Mouse (Mus musculus) thymus, postnatal 10 days (tissue): ENCODE results near the gene P2rx7.
"Not testable (repeated sequence)": the region's sequence is repeated elsewhere in the genome, so short reads cannot be mapped to it uniquely, and the experiment has no call there.

Source experiments
- DNase-seq, 2 experiments: peaks; one replicate each; pipeline ENCODE4 v3.0.0; 2021; ENCODE audit warnings: low spot score in 2 of 2

Gene P2rx7

DNA sequence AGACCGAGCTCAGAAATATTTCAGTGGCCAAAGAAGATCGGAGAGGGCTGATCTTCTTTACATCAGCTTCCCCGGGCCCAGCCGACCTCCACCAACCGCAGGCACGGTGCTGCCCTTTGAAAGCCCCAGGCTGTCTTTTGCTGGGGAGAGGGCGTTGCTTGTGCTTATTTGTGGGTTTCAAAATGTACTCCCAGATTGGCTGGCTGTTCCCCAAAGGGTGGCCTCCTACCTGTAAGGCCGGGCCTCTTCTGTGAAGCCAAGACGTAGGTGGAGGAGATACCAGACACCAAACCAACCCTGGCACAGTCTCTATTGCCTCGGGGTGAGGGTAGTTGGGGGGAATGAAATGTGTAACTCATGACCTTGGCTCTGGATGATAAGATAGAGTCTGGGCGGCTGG, 2.3 kb downstream of the P2rx7 start:
- DNase-seq = no peak

DNA sequence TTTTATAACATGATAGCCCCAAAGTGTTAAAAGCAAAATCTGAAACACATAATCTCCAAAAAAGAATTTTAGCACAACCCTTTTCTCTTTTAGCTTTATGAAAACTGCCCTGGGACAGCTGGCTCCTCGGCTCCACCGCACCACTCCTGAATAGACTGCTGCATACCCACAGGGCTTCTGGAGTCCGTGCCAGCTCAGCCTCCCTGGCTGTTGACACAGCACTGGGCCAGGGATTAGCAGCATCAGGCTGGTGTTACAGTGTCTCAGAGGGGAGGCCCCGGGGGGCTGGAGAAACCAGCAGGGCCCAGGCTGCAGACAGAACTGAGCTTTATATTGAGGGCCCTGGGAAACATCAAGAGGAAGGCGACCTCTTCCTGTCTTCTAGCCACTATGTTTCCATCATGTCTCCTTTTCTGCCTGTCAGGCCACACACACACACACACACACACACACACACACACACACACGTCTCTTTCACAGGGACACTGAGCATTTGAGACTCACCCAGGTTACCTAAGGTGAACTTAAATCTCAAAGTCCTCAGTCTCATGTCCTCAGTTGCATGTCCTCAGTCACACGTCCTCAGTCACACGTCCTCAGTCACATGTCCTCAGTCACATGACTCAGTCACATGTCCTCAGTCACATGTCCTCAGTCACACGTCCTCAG, 3.7 kb downstream of the P2rx7 start:
- DNase-seq = no peak

DNA sequence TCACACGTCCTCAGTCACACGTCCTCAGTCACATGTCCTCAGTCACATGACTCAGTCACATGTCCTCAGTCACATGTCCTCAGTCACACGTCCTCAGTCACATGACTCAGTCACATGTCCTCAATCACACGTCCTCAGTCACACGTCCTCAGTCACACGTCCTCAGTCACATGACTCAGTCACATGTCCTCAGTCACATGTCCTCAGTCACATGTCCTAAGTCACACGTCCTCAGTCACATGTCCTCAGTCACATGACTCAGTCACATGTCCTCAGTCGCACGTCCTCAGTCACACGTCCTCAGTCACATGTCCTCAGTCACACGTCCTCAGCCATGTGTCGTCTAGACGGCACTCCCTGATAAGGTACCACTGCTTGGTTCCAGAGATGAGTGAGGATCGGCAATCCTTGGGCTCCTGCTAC, 4.3 kb downstream of the P2rx7 start:
- not testable (repeated sequence) for DNase-seq

DNA sequence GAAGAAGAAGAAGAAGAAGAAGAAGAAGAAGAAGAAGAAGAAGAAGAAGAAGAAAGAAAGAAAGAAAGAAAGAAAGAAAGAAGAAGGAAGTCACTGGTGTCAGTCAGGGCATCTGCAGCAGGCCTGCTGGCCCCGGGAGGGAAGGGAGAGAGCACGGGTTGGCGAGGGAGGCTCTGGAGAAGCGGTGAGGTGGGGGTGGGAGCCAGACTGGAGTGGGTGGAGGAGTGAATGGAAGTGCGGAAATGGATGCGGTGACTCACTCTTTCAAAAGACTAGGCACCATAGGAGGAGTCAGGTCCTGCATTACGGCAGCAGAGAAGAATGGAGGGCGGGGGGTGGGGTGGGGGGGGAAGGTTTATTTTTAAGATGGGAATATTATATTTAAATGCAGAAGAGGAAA, 5.6 kb downstream of the P2rx7 start:
- DNase-seq = no peak

DNA sequence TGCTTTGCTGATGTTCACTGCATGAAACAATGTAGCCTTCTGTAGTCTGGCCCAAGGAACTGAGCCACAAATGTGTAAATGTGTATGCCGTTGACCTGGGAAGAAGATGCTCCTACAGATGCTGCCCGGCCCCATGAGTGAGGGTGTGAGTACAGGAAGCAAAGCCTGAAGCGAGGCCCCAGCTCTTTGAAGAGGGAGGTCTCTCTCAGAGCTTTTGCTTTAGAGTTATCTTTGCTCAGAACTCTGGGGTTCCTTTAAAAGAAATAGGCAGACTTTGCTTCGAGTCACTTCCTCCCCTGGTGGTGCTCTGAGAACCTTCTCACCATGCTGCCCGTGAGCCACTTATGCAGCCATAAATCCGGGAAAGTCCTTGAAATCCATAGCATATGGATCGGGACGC, 6.4 kb downstream of the P2rx7 start:
- peak; percentile 39 to 42 for DNase-seq

DNA sequence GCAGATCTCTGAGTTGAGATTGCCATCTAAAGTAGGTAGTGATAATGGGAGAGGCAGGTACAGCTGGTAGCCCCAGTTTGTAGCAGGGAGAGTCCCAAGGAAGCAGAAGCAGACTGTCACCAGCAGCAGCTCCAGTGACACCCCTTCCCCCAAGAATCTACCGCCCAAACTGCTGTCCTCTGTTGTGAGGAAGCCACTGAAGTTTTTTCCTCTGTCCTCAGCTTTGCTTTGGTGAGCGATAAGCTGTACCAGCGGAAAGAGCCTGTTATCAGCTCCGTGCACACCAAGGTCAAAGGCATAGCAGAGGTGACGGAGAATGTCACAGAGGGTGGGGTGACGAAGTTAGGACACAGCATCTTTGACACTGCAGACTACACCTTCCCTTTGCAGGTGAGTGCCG, 8.8 kb downstream of the P2rx7 start:
- no peak for DNase-seq

DNA sequence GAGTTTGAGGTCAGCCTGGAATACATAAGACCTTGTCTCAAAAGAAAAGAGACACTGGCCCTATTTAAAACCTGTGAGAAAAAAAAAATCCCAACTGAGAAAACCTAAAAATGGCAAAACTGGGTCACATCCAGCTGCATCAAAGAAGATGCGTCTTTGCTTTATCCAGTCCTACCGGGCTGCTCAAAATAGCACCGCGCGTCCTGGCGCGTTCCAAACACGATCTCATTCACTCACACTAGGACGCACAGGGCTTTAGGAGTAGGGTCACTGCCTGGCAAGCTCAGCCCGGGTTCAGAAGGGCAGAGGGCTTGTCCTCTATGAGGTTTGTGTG, 9.4 kb downstream of the P2rx7 start:
- DNase-seq = no peak

DNA sequence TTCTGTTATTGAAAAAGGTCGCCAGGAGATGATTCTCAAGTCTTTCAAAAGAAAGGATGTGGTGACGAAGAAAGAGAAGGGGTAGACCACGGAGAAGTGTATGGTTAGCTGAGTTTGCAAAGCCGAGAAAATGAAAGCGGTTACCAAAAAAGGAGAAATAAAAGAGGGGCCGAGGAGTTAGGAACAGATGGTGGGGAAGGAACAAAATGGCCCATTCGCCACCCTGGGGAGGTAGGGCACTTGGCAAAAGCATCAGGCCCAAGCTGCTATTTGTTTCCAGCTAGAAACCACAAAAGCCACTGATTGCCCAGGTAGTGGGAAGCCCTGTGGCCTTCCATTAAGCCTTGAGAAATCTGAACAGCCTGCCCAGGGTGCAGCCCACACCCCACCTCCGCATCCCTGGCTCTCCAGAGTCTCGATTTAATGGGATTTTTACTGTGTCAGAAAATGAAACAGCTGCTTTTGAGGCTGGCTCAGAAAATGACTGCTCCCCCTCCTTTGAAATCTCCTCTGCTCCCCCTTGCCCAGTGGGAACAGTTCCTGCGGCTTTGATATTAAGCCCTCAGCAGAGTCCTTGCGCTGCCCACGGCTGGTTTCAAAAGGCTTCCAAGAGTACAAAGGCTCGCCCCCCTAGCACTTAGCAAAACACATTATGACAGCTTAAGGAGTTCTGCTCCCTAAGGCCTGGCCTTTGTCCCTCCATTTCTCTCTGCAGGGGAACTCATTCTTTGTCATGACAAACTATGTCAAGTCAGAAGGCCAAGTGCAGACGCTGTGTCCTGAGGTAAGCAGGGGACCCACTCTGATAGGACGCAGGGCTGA, 9.9 kb downstream of the P2rx7 start:
- peak in 1 of 2 experiments; percentile 32 for DNase-seq

DNA sequence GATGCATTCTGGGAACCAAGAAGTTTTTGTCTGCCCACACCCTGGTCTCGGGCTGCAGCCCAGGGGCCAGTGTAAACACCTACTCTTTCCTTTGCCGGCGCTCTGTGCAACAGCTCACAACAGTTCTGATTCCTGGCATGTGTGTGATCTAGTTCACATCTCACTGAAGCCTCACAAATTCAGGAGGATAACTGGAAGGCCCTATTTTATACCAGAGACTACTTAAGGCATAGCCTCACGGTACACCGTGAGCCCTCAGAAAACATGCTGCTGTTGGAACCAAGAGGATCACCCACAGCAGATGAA, 10.5 kb downstream of the P2rx7 start:
- DNase-seq = no peak

DNA sequence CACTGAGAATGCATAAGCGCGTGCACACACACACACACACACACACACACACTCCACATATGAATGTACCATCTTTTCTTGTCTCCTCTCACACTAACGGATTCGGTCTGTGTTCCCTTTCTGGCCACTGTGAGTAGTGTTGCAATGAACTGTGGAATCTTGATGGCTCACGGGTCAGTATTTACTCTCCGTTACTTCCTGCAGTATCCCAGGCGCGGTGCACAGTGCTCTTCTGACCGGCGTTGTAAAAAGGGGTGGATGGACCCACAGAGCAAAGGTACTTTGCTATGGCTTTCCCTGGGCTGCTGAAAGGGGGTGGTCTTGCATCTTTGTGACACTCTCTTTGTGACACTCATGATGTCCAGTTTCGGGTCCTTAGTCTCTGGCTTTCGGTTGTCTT, 13.1 kb downstream of the P2rx7 start:
- DNase-seq = no peak

DNA sequence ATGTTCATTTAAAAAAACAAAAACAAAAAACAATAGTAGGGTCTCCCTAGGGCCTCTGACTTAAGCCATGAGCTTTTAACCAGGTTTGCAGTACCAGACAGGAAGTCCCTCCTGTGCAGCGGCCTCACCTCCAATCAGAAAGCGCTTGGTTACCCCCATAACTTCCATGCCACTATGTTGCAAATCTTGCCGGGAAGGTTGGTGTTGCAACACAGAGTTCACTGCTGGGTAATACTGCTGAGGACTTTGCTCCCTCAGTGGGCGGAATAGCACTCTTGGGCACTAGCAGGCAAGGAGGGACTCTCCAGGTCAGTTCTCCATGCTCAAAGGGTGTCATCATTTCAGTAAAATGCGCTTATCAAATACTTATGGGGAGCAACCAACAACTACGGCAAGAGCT, 18.8 kb downstream of the P2rx7 start:
- no peak for DNase-seq

DNA sequence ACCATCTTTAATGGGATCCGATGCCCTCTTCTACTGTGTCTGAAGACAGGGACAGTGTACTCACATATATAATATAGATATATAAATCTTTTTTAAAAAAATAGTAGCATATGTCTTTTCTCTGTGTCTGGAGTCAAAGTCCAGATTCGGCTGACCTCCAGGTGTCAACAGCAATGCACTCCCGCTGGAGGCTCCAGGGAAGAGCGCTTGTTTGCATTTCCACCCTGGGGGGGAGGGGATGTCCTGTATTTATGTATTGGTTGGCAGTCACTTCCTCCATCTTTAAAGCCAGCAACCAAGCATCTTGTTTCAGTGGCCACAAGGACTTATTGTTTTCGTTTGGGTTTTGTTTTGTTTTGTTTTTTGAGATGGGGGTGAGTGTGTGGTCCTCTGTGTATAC, 21.3 kb downstream of the P2rx7 start:
- DNase-seq = no peak

DNA sequence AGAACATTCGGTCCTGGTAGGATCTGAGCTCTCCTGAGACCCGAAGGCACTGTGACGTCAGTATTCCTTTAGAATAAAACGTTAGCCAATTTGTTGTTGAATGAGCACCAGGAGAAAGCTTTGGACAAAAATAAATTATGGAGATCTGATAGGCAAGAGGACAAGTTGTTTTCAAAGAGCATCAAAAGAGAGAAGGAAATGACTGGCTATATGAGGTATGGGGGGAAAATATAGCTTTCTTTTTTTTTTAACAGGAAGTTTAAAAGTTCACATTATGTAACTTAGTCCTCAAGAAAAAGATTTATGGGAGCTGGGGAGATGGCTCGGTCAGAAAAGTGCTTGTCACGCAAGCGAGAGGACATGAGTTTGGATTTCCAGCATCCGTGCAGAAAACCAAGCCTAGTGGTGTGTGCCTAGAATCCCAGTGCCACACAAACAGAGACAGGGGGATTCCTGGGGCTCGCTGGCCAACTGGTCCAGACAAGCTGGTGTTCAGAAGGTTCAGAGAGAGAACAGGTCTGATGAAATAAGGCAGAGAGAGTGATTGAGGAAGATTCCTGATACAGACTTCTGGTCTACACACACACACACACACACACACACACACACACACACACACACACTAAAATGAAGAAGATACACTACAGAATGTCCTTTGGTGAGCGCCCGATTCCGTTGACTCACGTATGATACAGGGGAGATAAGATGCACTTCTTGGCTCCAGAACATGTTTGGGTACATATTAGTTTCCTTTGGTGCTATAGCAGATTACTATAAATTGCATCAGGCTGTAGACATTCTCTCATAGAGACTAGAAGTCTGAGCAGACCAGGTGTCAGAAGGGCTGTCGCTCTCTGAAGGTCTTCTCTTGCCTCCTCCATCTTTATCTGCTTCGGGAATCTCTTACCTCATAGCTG, 25.5 kb downstream of the P2rx7 start:
- no peak for DNase-seq

DNA sequence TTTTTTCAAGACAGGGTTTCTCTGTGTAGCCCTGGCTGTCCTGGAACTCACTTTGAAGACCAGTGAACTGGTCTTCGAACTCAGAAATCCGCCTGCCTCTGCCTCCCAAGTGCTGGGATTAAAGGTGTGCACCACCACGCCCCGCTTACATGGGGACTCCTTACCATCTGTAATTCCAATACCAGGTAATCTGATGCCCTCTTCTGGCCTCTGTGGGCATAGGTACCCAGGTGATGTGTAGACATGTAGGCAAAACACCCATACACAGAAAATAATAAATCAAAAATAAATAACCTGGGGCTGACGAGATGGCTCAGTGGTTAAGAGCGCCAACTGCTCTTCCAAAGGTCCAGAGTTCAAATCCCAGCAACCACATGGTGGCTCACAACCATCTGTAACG, 27.9 kb downstream of the P2rx7 start:
- peak; percentile 20 to 42 for DNase-seq

DNA sequence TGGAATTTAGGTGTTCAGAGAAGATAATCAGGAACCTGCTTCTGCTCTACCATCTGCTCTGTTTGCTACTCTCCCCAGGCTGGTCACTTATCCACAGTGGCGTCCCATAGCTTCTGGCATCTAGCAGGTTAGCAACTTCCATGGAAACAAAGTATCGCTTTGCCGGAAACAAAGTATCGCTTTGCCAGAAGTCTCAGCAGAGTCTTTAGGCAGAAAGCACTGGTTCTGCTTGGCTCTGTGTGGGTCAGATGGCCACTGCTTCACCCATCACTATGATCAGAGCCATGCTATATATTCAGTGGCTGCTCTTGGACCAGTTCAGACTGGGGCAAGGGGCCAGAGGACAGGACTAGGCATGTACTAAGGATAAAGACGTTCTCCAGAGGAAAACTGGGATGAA, 28.6 kb downstream of the P2rx7 start:
- DNase-seq = no peak

DNA sequence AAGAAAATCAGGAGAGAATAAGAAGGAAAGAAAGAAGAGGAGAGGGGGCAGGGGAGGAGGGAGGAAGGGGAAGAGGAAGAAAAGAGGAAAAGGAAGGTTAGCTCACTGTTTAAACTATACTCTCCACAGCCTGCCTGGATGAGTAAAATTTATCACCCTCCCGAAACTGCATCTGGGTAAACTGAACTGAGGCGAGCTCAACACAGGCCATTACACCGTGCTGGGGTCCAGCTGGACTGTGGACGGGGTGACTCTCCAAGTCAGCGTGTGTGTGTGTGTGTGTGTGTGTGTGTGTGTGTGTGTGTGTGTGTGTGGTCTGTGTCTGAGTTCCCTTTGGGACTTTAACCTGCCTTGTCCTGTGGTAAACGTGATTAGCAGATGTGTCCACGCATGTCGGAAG, 32.3 kb downstream of the P2rx7 start:
- no peak for DNase-seq

DNA sequence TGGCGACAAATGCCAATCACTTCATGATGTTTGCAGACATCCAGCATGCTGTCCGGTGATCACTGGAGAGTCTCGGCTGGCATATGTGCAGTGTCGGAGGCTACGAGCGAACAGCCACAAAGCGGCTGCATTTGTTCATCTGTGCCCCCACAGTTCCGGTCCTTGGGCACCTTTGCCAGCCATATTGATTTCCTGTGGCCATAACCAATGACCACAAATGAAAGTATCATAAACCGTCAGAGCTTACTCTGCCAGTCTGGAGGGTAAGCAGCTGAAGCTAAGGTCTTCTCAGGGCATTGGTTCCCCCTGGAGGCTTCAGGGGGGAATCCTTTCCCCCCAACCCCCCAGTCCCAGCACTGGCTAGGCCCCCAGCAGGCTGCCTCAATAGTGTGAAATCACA, 34.3 kb downstream of the P2rx7 start:
- no peak for DNase-seq

DNA sequence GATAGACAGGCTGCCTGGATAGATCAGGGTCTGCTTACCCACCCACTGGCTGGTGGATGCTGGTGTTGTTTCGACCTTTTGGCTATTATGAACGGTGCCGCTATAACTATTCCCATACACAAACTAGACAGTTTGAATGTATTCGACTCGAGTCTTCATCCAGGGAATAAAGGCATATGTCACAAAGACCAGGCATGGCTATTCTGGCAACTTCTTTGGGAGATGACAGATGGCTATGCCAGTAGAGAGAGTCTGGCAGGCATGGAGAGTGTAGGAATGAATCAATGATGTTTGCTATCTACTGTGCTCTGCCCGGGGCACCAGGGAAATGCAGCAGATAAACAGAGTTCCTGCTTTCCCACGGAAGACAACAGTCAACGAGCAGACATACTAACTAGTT, 36.2 kb downstream of the P2rx7 start:
- DNase-seq = no peak

DNA sequence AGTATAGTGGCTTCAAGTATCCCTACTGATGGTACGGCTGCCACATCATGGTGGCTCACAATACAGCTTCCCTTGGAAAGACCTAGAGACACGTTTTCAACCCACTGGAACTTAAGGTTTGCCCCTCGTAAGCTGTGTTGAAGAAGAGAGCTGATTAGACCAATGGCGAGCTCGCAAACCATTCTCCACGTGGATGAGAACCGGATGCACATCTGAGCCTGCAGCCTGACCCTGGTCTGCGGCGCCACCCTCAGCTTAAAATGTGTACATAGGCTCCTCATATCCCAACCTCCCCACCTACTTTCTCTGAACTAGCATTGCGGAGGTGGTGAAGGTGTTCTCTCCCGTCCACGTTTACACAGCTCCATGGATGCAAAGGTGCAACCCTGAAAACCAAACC, 37.6 kb downstream of the P2rx7 start:
- no peak for DNase-seq

DNA sequence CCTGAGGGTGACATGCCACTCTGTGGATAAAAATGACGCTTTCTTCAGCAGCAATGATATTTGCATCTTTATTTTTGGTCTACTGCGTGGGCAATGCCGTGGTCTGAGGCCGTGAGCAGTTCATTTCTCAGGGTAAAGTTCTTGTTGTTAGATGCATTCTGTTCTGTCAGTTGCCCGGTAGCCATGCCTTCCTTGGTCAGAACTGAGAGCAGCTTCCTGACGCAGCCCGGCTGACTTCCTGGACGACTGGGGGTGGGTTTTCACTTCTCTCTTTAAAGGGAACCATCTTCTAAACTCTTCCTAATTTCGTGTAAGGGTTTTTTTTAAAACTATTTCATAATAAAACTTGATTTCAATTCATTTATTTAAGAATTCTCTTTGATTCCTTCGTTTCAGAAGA, 40.2 kb downstream of the P2rx7 start:
- DNase-seq = no peak

DNA sequence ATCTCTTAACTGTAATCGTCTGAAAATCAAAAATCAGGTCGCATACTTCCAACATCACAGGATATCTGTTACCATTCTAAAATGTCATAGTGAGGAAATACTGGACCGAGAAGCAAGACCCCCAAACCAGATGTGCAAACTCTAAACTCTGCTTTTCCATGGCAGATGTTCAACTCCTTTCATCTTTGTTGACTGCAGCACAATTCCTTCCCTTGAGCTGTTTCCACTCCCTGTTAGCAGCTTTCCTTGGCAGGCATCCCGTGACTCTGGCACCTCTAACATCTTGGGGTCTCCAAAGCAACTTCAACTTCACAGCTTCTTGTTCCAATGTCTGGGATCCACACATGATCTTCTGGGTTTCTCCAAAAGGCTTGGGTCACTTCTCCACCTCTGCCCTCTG, 43.7 kb downstream of the P2rx7 start:
- no peak for DNase-seq

DNA sequence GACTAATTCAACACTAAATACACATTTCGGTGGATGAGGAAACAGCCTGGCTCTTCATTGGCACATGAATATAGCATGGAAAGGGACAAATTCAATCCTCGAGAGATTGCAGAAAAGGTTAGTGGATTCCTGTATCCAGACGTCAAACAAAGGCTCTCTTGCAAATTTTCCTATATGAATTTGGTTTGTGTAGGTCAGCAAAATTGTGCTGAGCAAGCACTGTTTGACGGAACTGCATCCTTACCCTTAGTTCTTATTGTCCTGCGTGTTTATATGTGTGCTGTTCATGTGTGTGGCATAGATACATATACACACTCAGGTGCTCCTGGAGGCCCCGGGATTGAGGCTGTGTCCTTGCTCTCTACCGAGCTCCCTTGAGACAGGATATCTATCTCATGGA, 45.4 kb downstream of the P2rx7 start:
- DNase-seq = no peak

DNA sequence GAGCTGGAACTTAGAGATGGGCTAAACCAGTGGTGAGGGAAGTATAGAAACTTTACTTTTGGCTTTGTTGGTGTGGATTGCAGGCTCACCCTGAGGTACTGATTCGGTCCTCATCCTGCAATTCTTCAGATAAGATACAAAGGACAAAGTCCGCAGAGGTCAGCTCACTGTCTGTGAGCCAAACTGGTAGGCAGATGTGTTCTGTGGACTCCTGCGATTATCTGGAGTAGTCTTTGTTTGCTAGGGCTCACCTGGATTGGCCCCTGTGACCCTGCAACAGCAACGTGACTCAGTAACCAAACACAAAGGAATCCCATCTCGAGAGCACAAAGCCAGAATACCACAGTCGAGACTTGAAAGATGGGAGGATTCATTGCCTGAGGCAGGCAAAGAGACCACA, 46.8 kb downstream of the P2rx7 start:
- no peak for DNase-seq
